11 mouse cellular contexts compared by ENCODE assay signal in the genomic region with DNA sequence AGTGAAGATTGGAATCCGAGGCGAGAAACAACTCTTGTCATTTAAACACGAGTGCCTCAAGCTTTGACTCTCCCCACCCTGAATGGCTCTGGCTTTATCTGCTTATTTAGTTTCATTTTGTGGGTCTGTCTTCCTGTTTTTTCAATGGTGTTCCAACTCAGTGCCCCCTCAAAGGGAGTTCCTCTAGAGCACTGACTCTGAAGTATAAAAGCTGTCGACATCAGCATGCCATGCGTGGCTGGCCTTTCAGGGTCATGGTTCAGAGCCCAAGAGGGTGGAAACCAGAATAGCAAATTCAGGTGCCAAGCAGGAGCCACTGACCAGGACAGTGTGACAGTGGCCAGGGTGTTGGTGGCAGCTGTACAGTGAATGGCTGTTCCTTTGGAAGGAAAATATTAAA.
DNase-seq lines count a peak whose midpoint lies in the region; ATAC-seq and TF ChIP-seq lines count a peak whose summit lies in the region.
"Had no signal": no experiment of that assay in that cellular context is flagged by ENCODE, and none has a peak within 500 bp of the region (broad histone marks: within the 10 kb centered on the region; RNA-seq: fewer than 3 reads in every experiment).

No protein-coding gene starts in this region.

- ATAC-seq in monocyte, adult 5-6 weeks (replicated peaks; ENCODE audit: insufficient number of reproducible peaks, low FRiP score, low TSS enrichment, poor library complexity, severe bottlenecking) = peak; percentile 68

- no peak overlapping the region for H3K4me3 ChIP-seq in layer of hippocampus, adult 2 months
- H3K4me3 ChIP-seq: embryonic facial prominence, embryonic 12.5 days; hindbrain, embryonic 12.5 days; midbrain, embryonic 12.5 days had no signal

- peak; percentile 35 to 60 for DNase-seq in heart, adult 18-20 months
- no peak for DNase-seq in heart, postnatal 10 days
- peak; percentile 17 for DNase-seq in Muller cell, postnatal 12 days (ENCODE audit: inconsistent ontology term)
- peak; percentile 85 for DNase-seq in kidney, adult 9 months
- no peak for DNase-seq in layer of hippocampus, adult 2 months (ENCODE audit: low spot score in 2 of 2)
- DNase-seq in urinary bladder, postnatal 10 days (ENCODE audit: low spot score) = no peak
- DNase-seq in thymus, postnatal 14 days = no peak

- intact Hi-C loops in heart, postnatal 10 days (cut with DNase I) = no loop called here

- H3K27ac ChIP-seq in layer of hippocampus, adult 2 months = no peak overlapping the region
- H3K27ac ChIP-seq: embryonic facial prominence, embryonic 12.5 days; hindbrain, embryonic 12.5 days; midbrain, embryonic 12.5 days had no signal

- no peak for TF ChIP-seq CTCF in layer of hippocampus, adult 2 months (conservative IDR thresholded peaks at IDR 0.05)

Comparison
In these comparisons a context has a peak if more than half of its experiments do, and no peak if none do; other contexts are left out.
1. DNase-seq: peak in heart, adult 18-20 months (2 of 2), Muller cell, postnatal 12 days (single experiment) and kidney, adult 9 months (single experiment); none in heart, postnatal 10 days (0 of 2), layer of hippocampus, adult 2 months (0 of 2), urinary bladder, postnatal 10 days (single experiment) and thymus, postnatal 14 days (single experiment).